Mouse (Mus musculus): ENCODE results near the gene Opcml.

DNA sequence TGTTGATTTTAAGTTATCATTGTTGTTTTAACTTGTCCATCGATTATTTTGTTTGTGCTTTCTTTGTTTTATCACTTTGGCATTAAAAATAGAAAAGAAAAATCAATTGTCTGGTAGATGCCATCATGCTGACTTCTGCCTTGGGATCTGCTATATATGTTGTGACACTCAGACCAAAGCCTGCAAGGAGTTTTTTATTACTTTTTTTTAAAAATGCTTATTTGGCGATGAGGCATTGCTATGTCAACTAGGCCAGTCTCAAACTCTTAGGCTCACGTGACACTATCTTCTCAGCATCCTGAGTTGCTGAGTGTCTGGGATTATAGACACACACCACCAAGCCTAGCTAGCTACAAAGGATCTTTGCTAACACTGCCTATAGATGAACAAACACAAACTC is 605.1 kb downstream of the Opcml start:
- TF ChIP-seq EP300 (IDR thresholded peaks at IDR 0.05; ENCODE audit: insufficient read depth, low read depth, low read length) (no peak), POLR2A (IDR thresholded peaks at IDR 0.05; ENCODE audit: insufficient read depth, low read length) (no peak)

All from ES-Bruce4 (cell line).